Mouse (Mus musculus) myocyte (in vitro differentiated cells): ENCODE results near the gene Trim23.

Experiments
- CEBPB ChIP-seq: IDR thresholded peaks from 2 replicates; pipeline ENCODE4 v1.6.1; 2011; ENCODE audit warnings: mild to moderate bottlenecking, moderate library complexity; ENCODE audit not compliant: poor library complexity, insufficient read depth, severe bottlenecking
- E2F4 ChIP-seq: IDR thresholded peaks from one replicate; pipeline ENCODE4 v1.6.1; 2011; ENCODE audit warnings: mild to moderate bottlenecking, control low read depth, moderate library complexity; ENCODE audit not compliant: insufficient read depth
- MAX ChIP-seq: IDR thresholded peaks from one replicate; pipeline ENCODE4 v1.6.1; 2011; ENCODE audit warnings: low read depth, mild to moderate bottlenecking, control low read depth
- MYOD1 ChIP-seq, 3 experiments: IDR thresholded peaks; one replicate each; pipeline ENCODE4 v1.6.1; 2011; ENCODE audit warnings: control low read depth in 2 of 3, low read depth in 2 of 3, mild to moderate bottlenecking in 2 of 3, moderate library complexity in 1 of 3; ENCODE audit not compliant: insufficient read length in 2 of 3, control insufficient read depth in 1 of 3
- MYOG ChIP-seq, 3 experiments: IDR thresholded peaks; one replicate each; pipeline ENCODE4 v1.6.1; 2011; ENCODE audit warnings: control low read depth in 2 of 3, low read depth in 2 of 3, mild to moderate bottlenecking in 2 of 3; ENCODE audit not compliant: insufficient read length in 2 of 3, control insufficient read depth in 1 of 3, insufficient read depth in 1 of 3
- POLR2A ChIP-seq: IDR thresholded peaks from one replicate; pipeline ENCODE4 v1.6.1; 2011; ENCODE audit warnings: low read depth, mild to moderate bottlenecking, control low read depth, moderate library complexity; ENCODE audit not compliant: insufficient read length
- POLR2AphosphoS2 ChIP-seq: IDR thresholded peaks from one replicate; pipeline ENCODE4 v1.6.1; 2011; ENCODE audit warnings: low read depth, control low read depth; ENCODE audit not compliant: insufficient read length
- REST ChIP-seq: IDR thresholded peaks from one replicate; pipeline ENCODE4 v1.6.1; 2011; ENCODE audit warnings: mild to moderate bottlenecking, control low read depth, moderate library complexity; ENCODE audit not compliant: insufficient read depth, insufficient read length
- TCF12 ChIP-seq: IDR thresholded peaks from one replicate; pipeline ENCODE4 v1.6.1; 2011; ENCODE audit warnings: mild to moderate bottlenecking, control low read depth; ENCODE audit not compliant: poor library complexity, insufficient read depth, severe bottlenecking
- TCF3 ChIP-seq: IDR thresholded peaks from one replicate; pipeline ENCODE4 v1.6.1; 2011; ENCODE audit warnings: low read depth, control low read depth; ENCODE audit not compliant: insufficient read length

- no peak for TF ChIP-seq CEBPB
- no peak for TF ChIP-seq POLR2AphosphoS2
- no peak for TF ChIP-seq POLR2A
- TF ChIP-seq E2F4, result no peak
- TF ChIP-seq MAX, result no peak
- no peak for TF ChIP-seq TCF12
- TF ChIP-seq TCF3, result no peak
- no peak for TF ChIP-seq MYOG (IDR thresholded peaks at IDR 0.05; ENCODE audit: control insufficient read depth in 1 of 3, insufficient read depth in 1 of 3, insufficient read length in 2 of 3, low read depth in 2 of 3)
- TF ChIP-seq MYOD1 (IDR thresholded peaks at IDR 0.05; ENCODE audit: control insufficient read depth in 1 of 3, insufficient read length in 2 of 3, low read depth in 2 of 3), result no peak
- no peak for TF ChIP-seq REST
These were observed 39.0 kb upstream of the Trim23 start for GRCm38 (mm10) chr13:104139369-104140209.
